Comparison of ENCODE assay signal across 9 mouse cellular contexts in the genomic region with DNA sequence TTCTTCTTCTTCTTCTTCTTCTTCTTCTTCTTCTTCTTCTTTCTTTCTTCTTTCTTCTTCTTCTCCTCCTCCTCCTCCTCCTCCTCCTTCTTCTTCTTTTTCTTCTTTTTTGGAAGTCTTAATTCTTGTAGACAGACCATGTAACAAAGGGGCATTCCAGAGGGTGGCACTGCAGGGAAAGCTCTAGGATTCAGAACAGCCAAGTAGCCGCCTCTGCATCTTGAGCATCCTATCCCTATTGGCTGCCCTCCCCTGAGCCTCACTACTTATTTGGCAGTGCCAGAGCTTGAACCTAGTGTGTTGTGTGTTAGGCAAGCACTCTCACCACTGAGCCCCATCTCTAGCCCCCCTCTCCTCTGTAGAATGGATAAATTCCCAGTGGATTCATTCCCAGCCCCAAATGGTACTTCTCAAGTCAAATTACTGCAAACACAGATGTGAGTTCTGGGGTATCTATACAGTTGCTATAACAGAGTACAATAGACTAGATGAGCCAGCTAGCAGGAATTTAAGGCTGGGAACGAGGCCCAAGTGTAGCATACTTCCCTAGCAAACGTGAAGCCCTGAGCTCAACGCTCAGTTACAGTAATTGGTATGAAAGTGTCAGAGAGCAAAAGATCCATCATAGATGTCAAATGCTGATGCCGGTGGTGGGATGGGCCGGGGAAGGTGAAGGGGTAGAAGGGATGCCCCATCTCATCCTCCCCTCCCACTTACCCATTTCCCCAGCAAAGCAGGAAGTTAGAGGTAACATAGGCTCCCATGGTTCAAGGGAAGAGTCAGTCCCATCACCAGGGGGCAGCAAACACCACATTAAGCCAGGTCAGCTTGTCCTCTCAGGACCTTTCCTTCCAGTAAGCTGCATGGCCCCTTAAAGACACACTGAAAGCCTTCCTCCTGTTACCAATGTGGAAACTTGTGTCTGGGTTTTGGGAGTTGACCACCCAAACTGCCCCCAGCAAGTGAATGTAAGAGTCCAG. TPM values are rescaled to one million over a fixed set of nuclear protein-coding genes. Genes with fewer than 3 reads are reported as not detected.
A peak's percentile ranks its signal among the peaks of the same experiment; 100 is the strongest.
DNase-seq lines count a peak whose midpoint lies in the region; ATAC-seq and TF ChIP-seq lines count a peak whose summit lies in the region.
"Had no signal": no experiment of that assay in that cellular context is flagged by ENCODE, and none has a peak within 500 bp of the region (broad histone marks: within the 10 kb centered on the region; RNA-seq: fewer than 3 reads in every experiment).

No protein-coding gene starts in this region.

- H3K4me1 ChIP-seq in midbrain, embryonic 14.5 days (ENCODE audit: control insufficient read depth, insufficient read depth, low read length): peaks cover 12% of the 10 kb centered on the region
- H3K4me1 ChIP-seq in midbrain, embryonic 15.5 days: peaks cover 17% of the 10 kb centered on the region
- H3K4me1 ChIP-seq in liver, postnatal 0 days (ENCODE audit: insufficient read depth): peaks cover 17% of the 10 kb centered on the region

- 46% methylated on average over 6 of the region's 6 CpGs for WGBS in midbrain, embryonic 14.5 days
- WGBS in midbrain, embryonic 15.5 days: 38% methylated on average over 6 of the region's 6 CpGs
- 33% methylated on average over 6 of the region's 6 CpGs for WGBS in liver, postnatal 0 days (ENCODE audit: insufficient replicate concordance)

- TF ChIP-seq CTCF in liver, postnatal 0 days (IDR thresholded peaks at IDR 0.05; ENCODE audit: low read depth): peak; percentile 93

- DNase-seq in midbrain, embryonic 14.5 days: peak; percentile 86
- peak; percentile 93 for DNase-seq in c-Kit-positive CD71-negative TER-119-negative erythroid progenitor cells, embryonic 14.5 days (ENCODE audit: low read depth)
- peak; percentile 67 to 71 for DNase-seq in frontal cortex, postnatal 14 days (ENCODE audit: low spot score in 2 of 2)
- peak; percentile 91 for DNase-seq in kidney, postnatal 10 days
- peak; percentile 89 for DNase-seq in liver, postnatal 0 days
- peak; percentile 89 for DNase-seq in retina, postnatal 1 day
- DNase-seq in thymus, postnatal 4 days: peak; percentile 91

- no peak overlapping the region for H3K9ac ChIP-seq in midbrain, embryonic 14.5 days (replicated peaks; ENCODE audit: low read length)
- H3K9ac ChIP-seq in midbrain, embryonic 15.5 days: no peak overlapping the region
- H3K9ac ChIP-seq in liver, postnatal 0 days (replicated peaks): no peak overlapping the region
- H3K9ac ChIP-seq: hindbrain, embryonic 15.5 days had no signal

- no peak for ATAC-seq in midbrain, embryonic 14.5 days (ENCODE audit: low FRiP score, low TSS enrichment)
- no peak for ATAC-seq in midbrain, embryonic 15.5 days (replicated peaks)
- ATAC-seq in liver, postnatal 0 days: no peak

- no peak overlapping the region for H3K4me3 ChIP-seq in midbrain, embryonic 14.5 days (replicated peaks; ENCODE audit: low read depth, low read length)
- H3K4me3 ChIP-seq in midbrain, embryonic 15.5 days: no peak overlapping the region
- no peak overlapping the region for H3K4me3 ChIP-seq in liver, postnatal 0 days (ENCODE audit: low read depth, low read length)
- H3K4me3 ChIP-seq: hindbrain, embryonic 15.5 days had no signal

- no peak for TF ChIP-seq EP300 in liver, postnatal 0 days (IDR thresholded peaks at IDR 0.05; ENCODE audit: low read depth)

- H3K27ac ChIP-seq in midbrain, embryonic 14.5 days (replicated peaks; ENCODE audit: low read depth, low read length): no peak overlapping the region
- no peak overlapping the region for H3K27ac ChIP-seq in midbrain, embryonic 15.5 days
- no peak overlapping the region for H3K27ac ChIP-seq in liver, postnatal 0 days (ENCODE audit: low read depth)
- H3K27ac ChIP-seq: hindbrain, embryonic 15.5 days had no signal

- H3K4me2 ChIP-seq in midbrain, embryonic 14.5 days (ENCODE audit: low read length): no peak overlapping the region
- no peak overlapping the region for H3K4me2 ChIP-seq in midbrain, embryonic 15.5 days
- no peak overlapping the region for H3K4me2 ChIP-seq in liver, postnatal 0 days (ENCODE audit: low read depth, low read length)
- H3K4me2 ChIP-seq: hindbrain, embryonic 15.5 days had no signal

- H3K9me3 ChIP-seq in midbrain, embryonic 14.5 days (ENCODE audit: control insufficient read depth, low read length): no peaks in the 10 kb centered on the region
- H3K9me3 ChIP-seq in midbrain, embryonic 15.5 days: no peaks in the 10 kb centered on the region
- no peaks in the 10 kb centered on the region for H3K9me3 ChIP-seq in liver, postnatal 0 days (ENCODE audit: low read length)
- H3K9me3 ChIP-seq: hindbrain, embryonic 15.5 days had no signal

- H3K27me3 ChIP-seq in midbrain, embryonic 14.5 days (ENCODE audit: control insufficient read depth, insufficient read depth, low read length): no peaks in the 10 kb centered on the region
- no peaks in the 10 kb centered on the region for H3K27me3 ChIP-seq in midbrain, embryonic 15.5 days (replicated peaks)
- H3K27me3 ChIP-seq in liver, postnatal 0 days (ENCODE audit: insufficient read depth, low read length): no peaks in the 10 kb centered on the region
- H3K27me3 ChIP-seq: hindbrain, embryonic 15.5 days had no signal

- no peaks in the 10 kb centered on the region for H3K36me3 ChIP-seq in midbrain, embryonic 14.5 days (ENCODE audit: control insufficient read depth, insufficient read depth, low read length)
- H3K36me3 ChIP-seq in midbrain, embryonic 15.5 days (replicated peaks): no peaks in the 10 kb centered on the region
- H3K36me3 ChIP-seq in liver, postnatal 0 days (replicated peaks; ENCODE audit: insufficient read depth, low read length): no peaks in the 10 kb centered on the region
- H3K36me3 ChIP-seq: hindbrain, embryonic 15.5 days had no signal

RNA-seq across cellular contexts. Expression of a gene that starts 3.2 kb away (rescaled TPM):
- 22.1 and 22.4 TPM in 2 replicates for polyA plus RNA-seq in midbrain, embryonic 14.5 days (2014; fragmentation: Nextera tagmentation; extraction: Ambion mirVana)
- polyA plus RNA-seq in midbrain, embryonic 15.5 days (2015; fragmentation: Nextera tagmentation; extraction: Ambion mirVana): 25.8 and 27.8 TPM in 2 replicates
- polyA plus RNA-seq in liver, postnatal 0 days (2015; fragmentation: Nextera tagmentation; extraction: Ambion mirVana): 3.0 and 3.3 TPM in 2 replicates

RNA-seq across cellular contexts. Expression of a gene that starts 8.3 kb away (rescaled TPM):
- 0.34 TPM in 1 of 2 replicates, not detected in the other for polyA plus RNA-seq in midbrain, embryonic 14.5 days (2014; fragmentation: Nextera tagmentation; extraction: Ambion mirVana)
- 1.1 and 2.3 TPM in 2 replicates for polyA plus RNA-seq in midbrain, embryonic 15.5 days (2015; fragmentation: Nextera tagmentation; extraction: Ambion mirVana)
- 1,016 and 1,021 TPM in 2 replicates for polyA plus RNA-seq in liver, postnatal 0 days (2015; fragmentation: Nextera tagmentation; extraction: Ambion mirVana)

Comparison
In these comparisons a context has a peak if more than half of its experiments do, and no peak if none do; other contexts are left out.
1. RNA of a gene that starts 8.3 kb away (polyA plus RNA-seq): 1,016 to 1,021 TPM in liver, postnatal 0 days; 1.1 to 2.3 TPM in midbrain, embryonic 15.5 days and 0.34 TPM in midbrain, embryonic 14.5 days; every median in the first group is over 100 times any median in the second.
2. Peak in every context shown above with its lines, with median percentiles within 50 percentile points of each other: DNase-seq.